Mouse (Mus musculus) forebrain, postnatal 0 days (tissue): ENCODE results near the gene Golga2. TPM values are rescaled to one million over a fixed set of nuclear protein-coding genes. Genes with fewer than 3 reads are reported as not detected.

ENCODE experiments used
- ATAC-seq: fragments of 200-750 bp; cut with Nextera tagmentation; 2 replicates; pipeline ENCODE4 v1.8.0; 2017; ENCODE audit warnings: mild to moderate bottlenecking, moderate library complexity
- DNase-seq: peaks from one replicate; pipeline ENCODE4 v3.0.0-alpha.2; 2015
- H3K27ac ChIP-seq: fragments of 300-500 bp; sonication (generic); 2 replicates; pipeline ENCODE4 v1.5.1; 2014; ENCODE audit warnings: low read depth, mild to moderate bottlenecking, antibody characterized with exemption, low read length, moderate library complexity, mixed read lengths
- H3K27me3 ChIP-seq: fragments of 300-500 bp; sonication (generic); 2 replicates; pipeline ENCODE4 v1.6.1; 2014; ENCODE audit warnings: mild to moderate bottlenecking, low read length, mixed read lengths; ENCODE audit not compliant: insufficient read depth
- H3K36me3 ChIP-seq: fragments of 300-500 bp; sonication (generic); 2 replicates; pipeline ENCODE4 v1.6.1; 2014; ENCODE audit warnings: mild to moderate bottlenecking, moderate library complexity; ENCODE audit not compliant: insufficient read depth
- H3K4me1 ChIP-seq: fragments of 300-500 bp; sonication (generic); 2 replicates; pipeline ENCODE4 v1.6.1; 2014; ENCODE audit warnings: antibody characterized with exemption; ENCODE audit not compliant: insufficient read depth
- H3K4me2 ChIP-seq: fragments of 300-500 bp; sonication (generic); 2 replicates; pipeline ENCODE4 v1.6.1; 2014; ENCODE audit warnings: low read depth, mild to moderate bottlenecking, moderate library complexity
- H3K4me3 ChIP-seq: fragments of 300-500 bp; sonication (generic); 2 replicates; pipeline ENCODE4 v1.5.1; 2014; ENCODE audit warnings: low read depth, low read length, mixed read lengths
- H3K9ac ChIP-seq: fragments of 300-500 bp; sonication (generic); 2 replicates; pipeline ENCODE4 v1.6.1; 2014; ENCODE audit warnings: mild to moderate bottlenecking
- H3K9me3 ChIP-seq: fragments of 300-500 bp; sonication (generic); 2 replicates; pipeline ENCODE4 v1.6.1; 2016; ENCODE audit warnings: low read length
- CTCF ChIP-seq: sonication (generic); IDR thresholded peaks from 2 replicates; pipeline ENCODE4 v1.5.1; 2016; ENCODE audit warnings: antibody characterized with exemption, control low read depth, low read depth
- WGBS: fragments of 180-500 bp; shearing (Covaris S2); extraction: QIAGEN DNeasy Blood & Tissue Kit; methylation state at CpG from one replicate; pipeline ENCODE4 v1.1.7; 2014; 5-methylcytosine and 5-hydroxymethylcytosine counted together
- polyA plus RNA-seq: library from polyadenylated mRNA; unstranded; fragments of >200 nt; fragmentation: Nextera tagmentation; extraction: Ambion mirVana; gene quantifications from 2 replicates; pipeline ENCODE4 v1.2.1, GENCODE M21; 2015
- total RNA-seq: library from RNA; depleted of rRNA; stranded (reverse); fragments of >200 nt; gene quantifications from 2 replicates; pipeline ENCODE4 v1.2.3, GENCODE M21; 2014

Gene Golga2
- total and polyA plus RNA-seq, 2 experiments from 2014 or later, result 22.1 to 64.4 TPM

- no peak for ATAC-seq
- no peak for DNase-seq
Measured at GRCm38 (mm10) chr2:32308870-32309568, 21.8 kb downstream of the Golga2 start.

GRCm38 (mm10) chr2:32310096-32310845, 23.1 kb downstream of the Golga2 start:
- Histone ChIP-seq H3K27ac (no peak overlapping the region), H3K9ac (no peak overlapping the region), H3K27me3 (no peaks in the 10 kb centered on the region), H3K4me2 (no peak overlapping the region), H3K4me1 (peaks cover 8% of the 10 kb centered on the region; the same call in 1 of the 2 replicates), H3K36me3 (peaks cover 60% of the 10 kb centered on the region), H3K9me3 (no peaks in the 10 kb centered on the region), H3K4me3 (no peak overlapping the region)
- no peak for ATAC-seq
- 86% methylated on average over 18 of the region's 18 CpGs for WGBS
- no peak for TF ChIP-seq CTCF
- DNase-seq, result no peak

More at GRCm38 (mm10) chr2:32308870-32309568, 21.8 kb downstream of the Golga2 start:
- Histone ChIP-seq H3K4me1 (peaks cover 8% of the 10 kb centered on the region; the same call in 1 of the 2 replicates), H3K27ac (no peak overlapping the region), H3K9me3 (no peaks in the 10 kb centered on the region), H3K4me3 (no peak overlapping the region), H3K9ac (no peak overlapping the region), H3K4me2 (no peak overlapping the region), H3K27me3 (no peaks in the 10 kb centered on the region), H3K36me3 (peaks cover 66% of the 10 kb centered on the region)
- TF ChIP-seq CTCF, result no peak
- WGBS, result 90% methylated on average over 16 of the region's 16 CpGs

GRCm38 (mm10) chr2:32311443-32312317, 24.5 kb downstream of the Golga2 start:
- Histone ChIP-seq H3K4me2 (peak overlapping the region; percentile 95), H3K9ac (peak overlapping the region; percentile 59), H3K9me3 (no peaks in the 10 kb centered on the region), H3K36me3 (peaks cover 55% of the 10 kb centered on the region), H3K27ac (0 out of 2 replicates have a peak overlapping the region, but pooled peaks have one; percentile 21), H3K4me1 (peaks cover 8% of the 10 kb centered on the region; the same call in 1 of the 2 replicates), H3K4me3 (peak overlapping the region; percentile 42), H3K27me3 (no peaks in the 10 kb centered on the region)
- 13% methylated on average over 33 of the region's 42 CpGs for WGBS
- ATAC-seq, result no peak
- no peak for DNase-seq
- TF ChIP-seq CTCF, result no peak

GRCm38 (mm10) chr2:32312318-32312964, 25.3 kb downstream of the Golga2 start:
- 0 out of 2 replicates have a peak overlapping the region, but pooled peaks have one; percentile 21 for H3K27ac ChIP-seq

GRCm38 (mm10) chr2:32314831-32315230, 27.6 kb downstream of the Golga2 start:
- Histone ChIP-seq H3K9ac (no peak overlapping the region), H3K36me3 (peaks cover 34% of the 10 kb centered on the region), H3K4me1 (peaks cover 8% of the 10 kb centered on the region; the same call in 1 of the 2 replicates), H3K4me2 (no peak overlapping the region), H3K27ac (no peak overlapping the region), H3K4me3 (no peak overlapping the region), H3K27me3 (no peaks in the 10 kb centered on the region), H3K9me3 (no peaks in the 10 kb centered on the region)
- no peak for ATAC-seq
- DNase-seq, result no peak
- WGBS, result 97% methylated on average over 14 of the region's 14 CpGs
- no peak for TF ChIP-seq CTCF

More at GRCm38 (mm10) chr2:32312318-32312964, 25.3 kb downstream of the Golga2 start:
- H3K4me2 ChIP-seq, result peak overlapping the region; percentile 95
- ATAC-seq, result peak; percentile 78
- H3K27me3 ChIP-seq, result no peaks in the 10 kb centered on the region
- H3K9me3 ChIP-seq, result no peaks in the 10 kb centered on the region
- peak overlapping the region; percentile 59 for H3K9ac ChIP-seq
- WGBS, result 3% methylated on average over 48 of the region's 56 CpGs
- H3K4me3 ChIP-seq, result peak overlapping the region; percentile 42
- 0 out of 2 replicates have a peak, but pooled peaks have one; percentile 18 for TF ChIP-seq CTCF
- H3K4me1 ChIP-seq, result peaks cover 8% of the 10 kb centered on the region; the same call in 1 of the 2 replicates
- DNase-seq, result peak; percentile 82
- peaks cover 51% of the 10 kb centered on the region for H3K36me3 ChIP-seq

GRCm38 (mm10) chr2:32315751-32316150, 28.6 kb downstream of the Golga2 start:
- Histone ChIP-seq H3K9ac (no peak overlapping the region), H3K9me3 (no peaks in the 10 kb centered on the region), H3K4me2 (no peak overlapping the region), H3K27me3 (no peaks in the 10 kb centered on the region), H3K27ac (no peak overlapping the region), H3K36me3 (peaks cover 33% of the 10 kb centered on the region; the same call in 1 of the 2 replicates), H3K4me1 (peaks cover 8% of the 10 kb centered on the region; the same call in 1 of the 2 replicates), H3K4me3 (no peak overlapping the region)
- DNase-seq (no peak), ATAC-seq (no peak)
- 20% methylated on average over 8 of the region's 8 CpGs for WGBS
- no peak for TF ChIP-seq CTCF
